Mouse (Mus musculus) thymus, adult 2 months (tissue): ENCODE results near the gene Cpne5.

Experiments used
- CTCF ChIP-seq: fragments of 200-500 bp; IDR thresholded peaks from 2 replicates; pipeline ENCODE4 v1.5.1; 2012; ENCODE audit warnings: mild to moderate bottlenecking, control low read depth, low read length, moderate library complexity, borderline replicate concordance; ENCODE audit not compliant: control insufficient read depth, poor library complexity, insufficient read depth; ENCODE audit errors: extremely low read depth
- POLR2A ChIP-seq: fragments of 200-500 bp; IDR thresholded peaks from 2 replicates; pipeline ENCODE4 v1.6.1; 2012; ENCODE audit warnings: mild to moderate bottlenecking, low read length, control low read depth, moderate library complexity; ENCODE audit not compliant: control insufficient read depth, poor library complexity, insufficient read depth; ENCODE audit errors: extremely low read depth

GRCm38 (mm10) chr17:29211836-29212235, 26.1 kb downstream of the Cpne5 start:
- TF ChIP-seq CTCF, result no peak
- no peak for TF ChIP-seq POLR2A
